Mouse (Mus musculus) kidney, adult 2 months (tissue): ENCODE measurements around the gene Cyp2j8. TPM values are rescaled to one million over a fixed set of nuclear protein-coding genes. Genes with fewer than 3 reads are reported as not detected.

Source experiments
- polyA plus RNA-seq: library from polyadenylated mRNA; depleted of rRNA; stranded (reverse); fragments of >200 nt; gene quantifications from 2 replicates; pipeline ENCODE4 v1.2.3, GENCODE M21; 2012; rRNA removed

The Cyp2j8 gene
- polyA plus RNA-seq, 1 experiment, result 0.22 TPM

Other genes starting within 250 kb of the Cyp2j8 start
- gene Cyp2j11, start 158.7 kb downstream of the Cyp2j8 start, polyA plus RNA-seq, result 137 and 187 TPM in 2 replicates
- 7.1 and 8.4 TPM in 2 replicates for gene Cyp2j6, start 46.3 kb upstream of the Cyp2j8 start, polyA plus RNA-seq
- 6.7 and 9.8 TPM in 2 replicates for gene Cyp2j9, start 84.2 kb upstream of the Cyp2j8 start, polyA plus RNA-seq
- gene Cyp2j5, start 156.8 kb upstream of the Cyp2j8 start, polyA plus RNA-seq, result 315 and 329 TPM in 2 replicates